Comparison of ENCODE assay signal across 15 mouse cellular contexts in genomic region chr9:115139597-115140332, GRCm38 (mm10).
DNase-seq lines count a peak whose midpoint lies in the region; ATAC-seq lines count a peak whose summit lies in the region.
"Had no signal": no experiment of that assay in that cellular context is flagged by ENCODE, and none has a peak within 500 bp of the region (broad histone marks: within the 10 kb centered on the region; RNA-seq: fewer than 3 reads in every experiment).

No protein-coding gene starts in this region.

- no peak overlapping the region for H3K4me2 ChIP-seq in lung, embryonic 15.5 days
- H3K4me2 ChIP-seq: heart, embryonic 13.5 days; hindbrain, embryonic 15.5 days had no signal

- no peaks in the 10 kb centered on the region for H3K27me3 ChIP-seq in lung, embryonic 15.5 days
- H3K27me3 ChIP-seq: heart, embryonic 13.5 days; hindbrain, embryonic 15.5 days had no signal

- no peaks in the 10 kb centered on the region for H3K36me3 ChIP-seq in lung, embryonic 15.5 days
- H3K36me3 ChIP-seq: heart, embryonic 13.5 days; hindbrain, embryonic 15.5 days had no signal

- no peak overlapping the region for H3K27ac ChIP-seq in lung, embryonic 15.5 days
- H3K27ac ChIP-seq: heart, embryonic 13.5 days; hindbrain, embryonic 15.5 days had no signal

- H3K4me1 ChIP-seq in lung, embryonic 15.5 days, result no peaks in the 10 kb centered on the region

- WGBS in lung, embryonic 15.5 days, result 53% methylated on average over 14 of the region's 14 CpGs

- H3K4me3 ChIP-seq in lung, embryonic 15.5 days, result no peak overlapping the region
- H3K4me3 ChIP-seq: heart, embryonic 13.5 days; hindbrain, embryonic 15.5 days had no signal

- ATAC-seq in lung, embryonic 15.5 days (ENCODE audit: borderline replicate concordance, extremely low read depth, low FRiP score, low TSS enrichment), result peak; percentile 49; the same call in 1 of the 2 replicates
- ATAC-seq: forebrain, embryonic 16.5 days had no signal

- DNase-seq in heart, postnatal 10 days, result peak; percentile 19 to 40
- no peak for DNase-seq in heart, adult 18-20 months
- DNase-seq in lung, adult 18-20 months, result no peak
- DNase-seq in hindlimb bud, embryonic 11.5 days (ENCODE audit: extremely low spot score, low read depth, low spot score), result peak; percentile 66
- peak; percentile 11 for DNase-seq in lung, postnatal 14 days
- DNase-seq in layer of hippocampus, adult 11-12 months (ENCODE audit: low spot score), result no peak
- DNase-seq in gastrocnemius, postnatal 10 days, result no peak
- DNase-seq: adrenal gland, postnatal 10 days; cerebellum, postnatal 36 days; gastrocnemius, postnatal 36 days; left cerebral cortex, postnatal 4 days had no signal

- no peak overlapping the region for H3K9ac ChIP-seq in lung, embryonic 15.5 days
- H3K9ac ChIP-seq: heart, embryonic 13.5 days; hindbrain, embryonic 15.5 days had no signal

- intact Hi-C loops in heart, postnatal 10 days (cut with DNase I), result no loop called here

- H3K9me3 ChIP-seq in lung, embryonic 15.5 days, result no peaks in the 10 kb centered on the region
- H3K9me3 ChIP-seq: heart, embryonic 13.5 days; hindbrain, embryonic 15.5 days had no signal

Comparison
In these comparisons a context has a peak if more than half of its experiments do, and no peak if none do; other contexts are left out.
1. DNase-seq: peak in heart, postnatal 10 days (2 of 2), hindlimb bud, embryonic 11.5 days (single experiment) and lung, postnatal 14 days (single experiment); none in heart, adult 18-20 months (0 of 2), lung, adult 18-20 months (0 of 2), layer of hippocampus, adult 11-12 months (single experiment) and gastrocnemius, postnatal 10 days (single experiment).